Comparison of ENCODE assay signal across 13 mouse cellular contexts in genomic region chr13:32234019-32234418, GRCm38 (mm10).
DNase-seq lines count a peak whose midpoint lies in the region; ATAC-seq lines count a peak whose summit lies in the region.
"Had no signal": no experiment of that assay in that cellular context is flagged by ENCODE, and none has a peak within 500 bp of the region (broad histone marks: within the 10 kb centered on the region; RNA-seq: fewer than 3 reads in every experiment).

No protein-coding gene starts in this region.

- peak overlapping the region; percentile 38 for H3K4me2 ChIP-seq in heart, embryonic 15.5 days
- peak overlapping the region; percentile 55 for H3K4me2 ChIP-seq in liver, embryonic 15.5 days
- H3K4me2 ChIP-seq: midbrain, embryonic 12.5 days; neural tube, embryonic 15.5 days had no signal

- ATAC-seq in heart, embryonic 15.5 days (replicated peaks; ENCODE audit: insufficient number of reproducible peaks, insufficient read depth, low FRiP score, low read depth) = peak; percentile 75
- peak; percentile 85 for ATAC-seq in liver, embryonic 15.5 days (ENCODE audit: insufficient read depth)

- H3K27ac ChIP-seq in heart, embryonic 15.5 days = peak overlapping the region; percentile 63
- no peak overlapping the region; the same call in 1 of the 2 replicates for H3K27ac ChIP-seq in liver, embryonic 15.5 days (replicated peaks)
- H3K27ac ChIP-seq: midbrain, embryonic 12.5 days; neural tube, embryonic 15.5 days had no signal

- H3K9ac ChIP-seq in heart, embryonic 15.5 days = no peak overlapping the region
- no peak overlapping the region for H3K9ac ChIP-seq in liver, embryonic 15.5 days
- H3K9ac ChIP-seq: midbrain, embryonic 12.5 days; neural tube, embryonic 15.5 days had no signal

- no peaks in the 10 kb centered on the region for H3K27me3 ChIP-seq in heart, embryonic 15.5 days
- no peaks in the 10 kb centered on the region for H3K27me3 ChIP-seq in liver, embryonic 15.5 days
- H3K27me3 ChIP-seq: midbrain, embryonic 12.5 days; neural tube, embryonic 15.5 days had no signal

- H3K4me1 ChIP-seq in heart, embryonic 15.5 days (replicated peaks) = peaks cover 12% of the 10 kb centered on the region
- H3K4me1 ChIP-seq in liver, embryonic 15.5 days (replicated peaks) = peaks cover 19% of the 10 kb centered on the region
- H3K4me1 ChIP-seq: midbrain, embryonic 12.5 days had no signal

- DNase-seq in adrenal gland, adult (ENCODE audit: inconsistent age in 2 of 2, low spot score in 1 of 2) = peak; percentile 7 to 36
- no peak for DNase-seq in adrenal gland, postnatal 4 days (ENCODE audit: low spot score in 2 of 2)
- DNase-seq in c-Kit-positive CD71-positive TER-119-positive erythroid progenitor cells, embryonic 14.5 days (ENCODE audit: low spot score) = peak; percentile 79
- DNase-seq in neural tube, embryonic 10.5 days (ENCODE audit: extremely low spot score, low spot score) = no peak
- DNase-seq in urinary bladder, postnatal 14 days (ENCODE audit: low spot score) = no peak
- no peak for DNase-seq in left cerebral cortex, postnatal 14 days (ENCODE audit: low spot score in 2 of 2)
- DNase-seq: adrenal gland, postnatal 25 days; gastrocnemius, postnatal 14 days; thymus, postnatal 14 days had no signal

- intact Hi-C loops in left cerebral cortex, postnatal 14 days (cut with DNase I) = no loop called here

- H3K9me3 ChIP-seq in heart, embryonic 15.5 days (replicated peaks) = no peaks in the 10 kb centered on the region
- no peaks in the 10 kb centered on the region for H3K9me3 ChIP-seq in liver, embryonic 15.5 days (replicated peaks)
- H3K9me3 ChIP-seq: midbrain, embryonic 12.5 days; neural tube, embryonic 15.5 days had no signal

- no peak overlapping the region for H3K4me3 ChIP-seq in heart, embryonic 15.5 days
- H3K4me3 ChIP-seq in liver, embryonic 15.5 days (replicated peaks) = no peak overlapping the region
- H3K4me3 ChIP-seq: midbrain, embryonic 12.5 days; neural tube, embryonic 15.5 days had no signal

- 12% methylated on average over 9 of the region's 9 CpGs for WGBS in heart, embryonic 15.5 days
- WGBS in liver, embryonic 15.5 days (ENCODE audit: insufficient replicate concordance) = 16% methylated on average over 9 of the region's 9 CpGs

- no peaks in the 10 kb centered on the region for H3K36me3 ChIP-seq in heart, embryonic 15.5 days
- no peaks in the 10 kb centered on the region for H3K36me3 ChIP-seq in liver, embryonic 15.5 days (replicated peaks)
- H3K36me3 ChIP-seq: midbrain, embryonic 12.5 days; neural tube, embryonic 15.5 days had no signal

Comparison
In these comparisons a context has a peak if more than half of its experiments do, and no peak if none do; other contexts are left out.
1. DNase-seq: peak in adrenal gland, adult (2 of 2) and c-Kit-positive CD71-positive TER-119-positive erythroid progenitor cells, embryonic 14.5 days (single experiment); none in adrenal gland, postnatal 4 days (0 of 2), neural tube, embryonic 10.5 days (single experiment), urinary bladder, postnatal 14 days (single experiment) and left cerebral cortex, postnatal 14 days (0 of 2).